Mouse (Mus musculus) ES-CJ7 (cell line): ENCODE data around the gene Rai14.

Experiments used
- DNase-seq: peaks from one replicate; pipeline ENCODE4 v3.0.0; 2011; ENCODE audit warnings: low read depth, low spot score

Gene Rai14

DNA sequence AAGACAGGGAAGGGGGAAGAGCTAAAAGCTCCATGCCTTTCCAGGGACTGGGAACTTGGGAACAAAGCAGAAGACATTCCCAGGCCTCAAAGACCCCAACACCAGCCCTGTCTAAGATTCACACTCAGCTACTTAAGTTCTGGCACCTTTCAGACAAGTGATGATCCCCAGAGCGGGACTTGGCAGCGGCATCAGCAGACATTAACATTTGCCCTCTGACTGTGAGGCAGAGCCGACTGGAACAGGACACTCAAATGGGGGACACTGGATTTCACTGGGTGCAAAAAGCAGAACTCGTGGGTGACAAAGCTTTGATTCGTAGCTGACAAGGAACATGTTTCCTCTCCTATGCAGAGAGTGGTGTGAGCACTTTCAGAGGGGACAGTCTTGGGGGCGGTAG, 98.4 kb downstream of the Rai14 start:
- DNase-seq, result no peak

DNA sequence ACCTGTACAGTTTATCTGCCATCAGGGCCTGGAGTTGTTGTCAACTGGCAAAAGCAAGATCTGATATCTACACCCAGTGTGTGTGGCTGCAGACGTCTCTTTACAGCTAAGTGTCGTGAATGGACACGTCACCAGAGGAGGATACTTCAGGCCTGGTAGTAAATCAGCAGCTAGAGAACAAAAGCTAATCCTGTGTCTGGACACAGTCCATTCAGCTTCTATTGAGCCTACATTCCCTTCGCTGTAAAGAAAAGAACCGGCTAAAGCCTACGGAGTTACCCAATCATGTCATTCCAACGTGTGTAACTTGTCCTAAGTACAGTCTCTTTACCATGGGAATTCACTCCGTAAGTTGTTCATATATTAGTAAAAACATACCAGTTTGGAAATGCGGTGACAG, 103.4 kb downstream of the Rai14 start:
- DNase-seq, result no peak

DNA sequence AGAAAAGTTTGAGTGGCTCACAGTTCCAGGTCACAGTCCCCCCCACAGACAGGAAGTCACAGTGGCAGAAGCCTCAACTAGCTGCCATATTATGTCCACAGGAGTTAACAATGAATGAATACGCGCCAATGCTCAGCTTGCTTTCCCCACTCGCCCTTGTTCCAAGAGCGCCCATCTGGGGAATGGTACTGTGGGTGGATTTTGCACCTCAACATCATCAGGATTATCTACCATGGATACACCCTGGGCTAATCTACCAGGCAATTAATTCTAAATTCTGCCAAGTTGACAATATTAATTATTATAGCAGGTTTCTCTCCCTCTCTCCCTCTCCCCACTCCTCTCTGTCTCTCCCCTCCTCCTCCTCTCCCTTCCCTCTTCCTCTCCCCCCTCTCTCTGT, 105.3 kb downstream of the Rai14 start:
- no peak for DNase-seq

DNA sequence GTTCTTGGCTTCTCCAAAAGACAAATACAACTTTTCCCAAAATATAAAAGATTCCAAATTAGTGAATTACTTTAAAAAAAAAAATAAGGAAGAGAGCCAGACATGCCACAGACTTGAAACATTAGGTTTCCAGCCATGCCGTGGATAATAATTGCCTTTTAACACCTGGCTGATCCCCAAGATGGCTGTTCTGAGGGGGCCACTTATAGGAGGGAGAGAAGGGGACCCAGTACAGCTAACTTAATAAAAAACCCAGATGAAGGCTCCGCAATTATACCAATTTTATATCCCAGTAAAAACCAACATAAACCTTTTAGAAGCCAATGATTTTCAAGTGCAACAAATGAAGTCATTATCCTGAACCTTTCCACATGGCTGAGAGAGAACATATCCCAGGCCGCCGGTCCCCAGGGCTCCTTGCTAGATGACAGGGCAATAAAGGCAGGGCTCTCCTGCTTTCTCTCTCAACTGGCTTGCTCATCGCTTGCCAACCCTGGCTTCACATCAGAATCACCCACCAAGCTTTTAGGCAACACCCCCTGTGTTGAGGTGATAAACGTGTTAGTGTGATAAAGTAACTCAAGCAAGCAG, 105.8 kb downstream of the Rai14 start:
- no peak for DNase-seq

DNA sequence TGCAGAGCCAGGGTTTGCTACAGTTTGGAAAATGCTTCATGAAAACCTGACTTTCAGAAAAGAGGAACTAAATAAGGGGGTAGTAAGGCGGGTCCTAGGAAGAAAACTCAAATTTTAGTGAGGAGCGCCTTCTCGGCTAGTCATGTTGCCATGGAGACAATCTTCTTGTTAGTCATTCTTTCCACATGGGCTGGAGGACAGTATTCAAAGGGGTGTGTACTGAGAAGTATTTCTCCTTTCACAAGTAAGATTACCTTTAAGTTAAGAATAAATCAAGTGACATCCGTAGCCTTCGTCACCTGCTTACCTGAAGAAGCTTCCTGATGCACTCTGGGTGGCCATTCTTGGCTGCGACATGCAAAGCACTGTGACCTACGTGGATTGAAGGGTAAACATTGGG, 115.0 kb downstream of the Rai14 start:
- DNase-seq, result no peak

DNA sequence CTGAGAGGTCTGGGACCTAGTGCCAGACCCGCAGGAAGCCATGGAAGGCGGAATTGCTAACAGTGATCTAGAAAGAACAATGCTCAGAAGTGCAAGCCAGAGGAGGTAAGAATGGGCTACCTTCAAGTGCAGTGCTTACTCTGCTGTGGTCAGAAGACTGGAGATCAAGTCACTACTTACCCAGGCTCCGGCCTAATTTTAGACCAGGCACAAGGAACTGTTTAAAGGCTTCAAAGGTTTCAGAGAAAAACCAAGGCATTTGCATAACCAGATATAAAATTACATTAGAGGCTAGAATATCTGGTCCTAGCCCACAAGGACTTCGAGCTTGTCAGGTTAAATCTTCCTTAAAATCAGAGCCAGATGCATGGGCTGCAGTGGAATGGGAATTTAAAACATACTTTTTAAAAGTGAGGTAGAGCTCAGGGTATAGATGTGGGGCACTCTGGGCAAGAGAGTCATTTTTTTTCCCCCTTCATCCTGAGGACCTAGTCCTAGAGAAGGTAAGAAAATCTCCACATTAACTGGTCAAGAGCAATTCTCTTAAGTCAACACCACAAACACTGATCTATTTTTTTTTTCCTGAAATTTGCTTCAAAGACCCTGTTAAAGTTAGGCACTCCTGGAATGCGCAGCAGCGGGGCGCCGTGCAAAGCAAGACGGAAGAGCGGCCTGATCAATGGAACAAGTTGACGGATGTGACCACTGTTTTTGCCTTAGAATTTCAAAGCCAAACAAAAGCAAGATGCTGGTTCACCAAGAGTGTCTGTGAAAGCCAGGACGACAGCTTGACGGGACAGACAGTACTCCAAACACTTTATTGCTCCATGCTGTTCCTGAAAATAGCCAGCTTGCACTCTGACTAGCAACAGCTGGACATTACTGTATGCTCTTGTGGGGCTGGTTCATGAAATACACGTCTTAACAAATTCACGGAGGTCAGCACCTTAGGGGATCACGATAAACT, 115.9 kb downstream of the Rai14 start:
- peak; percentile 30 for DNase-seq

DNA sequence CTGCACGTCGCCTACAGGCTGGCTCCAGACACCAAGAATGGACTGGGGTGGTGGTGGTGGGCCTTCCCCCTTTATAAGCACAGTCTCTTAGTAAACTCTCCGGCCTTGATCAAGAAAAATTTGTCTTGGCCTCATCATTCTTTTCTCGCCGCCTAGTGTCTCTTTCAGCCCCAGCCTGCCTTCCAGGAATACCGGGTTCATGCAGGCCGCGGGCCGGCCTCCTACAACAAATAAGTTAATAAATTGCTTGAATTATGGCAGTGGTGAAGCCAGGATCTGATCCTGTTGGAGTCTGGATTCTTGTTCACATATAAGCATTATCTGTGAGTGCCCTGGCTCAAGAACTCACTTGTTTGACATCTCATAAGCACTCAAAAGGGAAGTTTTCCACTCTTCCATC, 117.6 kb downstream of the Rai14 start:
- no peak for DNase-seq

DNA sequence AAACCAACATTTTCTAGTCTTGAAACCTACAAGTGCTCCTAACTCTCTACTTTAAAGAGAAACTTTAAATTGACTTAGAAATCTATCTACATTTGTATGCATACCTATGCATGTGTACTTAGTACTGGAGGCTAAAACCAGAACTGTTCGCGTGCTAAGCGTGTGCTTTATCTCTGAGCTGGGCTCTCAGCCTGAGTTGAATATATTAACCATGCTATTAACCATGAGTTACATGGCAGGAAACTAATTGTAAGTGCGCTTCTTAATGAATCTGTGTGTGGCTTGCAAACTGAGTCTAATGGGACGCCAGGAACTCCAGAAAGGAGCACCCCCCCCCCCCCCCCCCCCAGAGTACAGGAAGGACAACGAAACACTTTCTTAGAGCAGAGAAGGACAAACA, 119.0 kb downstream of the Rai14 start:
- DNase-seq, result no peak

DNA sequence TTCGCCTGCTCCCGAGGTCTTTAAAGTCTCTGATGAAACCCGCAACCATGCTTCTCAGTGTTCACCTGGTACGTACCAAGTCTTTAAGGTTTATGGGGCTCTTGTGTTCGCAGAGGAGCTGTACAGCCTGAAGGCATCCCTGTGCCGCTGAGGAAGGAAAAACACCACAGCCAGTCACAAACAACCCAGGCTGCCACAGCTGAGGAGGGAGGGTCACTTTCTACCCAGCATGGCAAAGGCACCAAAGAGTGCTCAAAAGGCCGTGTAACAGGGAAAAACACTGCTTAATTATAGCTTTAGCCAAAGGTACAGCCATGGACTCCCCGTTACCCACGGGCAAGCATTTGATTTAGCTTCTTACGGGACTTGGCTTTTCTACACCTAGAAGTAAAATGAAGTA, 119.5 kb downstream of the Rai14 start:
- no peak for DNase-seq

DNA sequence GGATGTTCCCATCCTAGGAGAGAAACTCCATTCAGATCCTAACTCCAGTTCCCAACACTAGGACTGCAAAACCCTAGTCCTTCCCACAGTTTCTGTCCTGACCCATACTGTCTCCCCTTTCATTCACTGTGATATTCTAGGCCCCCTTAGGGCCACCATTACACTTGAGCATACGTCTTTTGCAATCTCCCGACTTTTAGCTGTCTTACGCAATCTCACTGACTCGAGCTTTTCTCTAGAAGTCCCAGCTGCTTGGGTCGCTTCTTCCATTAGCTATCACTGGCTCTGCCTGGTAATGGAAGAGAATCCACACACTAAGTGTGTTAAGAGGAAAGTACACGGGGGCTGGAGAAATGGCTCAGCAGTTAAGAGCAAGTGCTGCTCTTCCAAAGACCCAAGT, 121.3 kb downstream of the Rai14 start:
- no peak for DNase-seq

DNA sequence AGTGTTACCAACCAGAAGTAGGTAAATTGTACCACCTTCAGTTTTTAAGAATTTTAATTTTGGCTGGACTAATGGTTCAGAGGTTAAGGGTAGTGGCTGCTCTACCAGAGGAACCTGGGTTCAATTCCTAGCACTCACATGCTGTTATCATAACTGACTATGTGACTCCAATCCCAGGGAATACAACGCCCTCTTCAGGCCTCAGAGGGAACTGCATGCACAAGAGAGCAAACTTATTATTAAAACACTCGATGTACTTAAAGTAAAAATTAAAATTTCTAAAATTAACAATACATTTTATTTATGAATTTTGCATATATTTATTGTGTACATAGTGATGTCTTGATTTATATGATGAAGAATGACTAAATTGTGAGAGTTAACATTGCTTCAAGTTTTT, 127.9 kb downstream of the Rai14 start:
- no peak for DNase-seq

DNA sequence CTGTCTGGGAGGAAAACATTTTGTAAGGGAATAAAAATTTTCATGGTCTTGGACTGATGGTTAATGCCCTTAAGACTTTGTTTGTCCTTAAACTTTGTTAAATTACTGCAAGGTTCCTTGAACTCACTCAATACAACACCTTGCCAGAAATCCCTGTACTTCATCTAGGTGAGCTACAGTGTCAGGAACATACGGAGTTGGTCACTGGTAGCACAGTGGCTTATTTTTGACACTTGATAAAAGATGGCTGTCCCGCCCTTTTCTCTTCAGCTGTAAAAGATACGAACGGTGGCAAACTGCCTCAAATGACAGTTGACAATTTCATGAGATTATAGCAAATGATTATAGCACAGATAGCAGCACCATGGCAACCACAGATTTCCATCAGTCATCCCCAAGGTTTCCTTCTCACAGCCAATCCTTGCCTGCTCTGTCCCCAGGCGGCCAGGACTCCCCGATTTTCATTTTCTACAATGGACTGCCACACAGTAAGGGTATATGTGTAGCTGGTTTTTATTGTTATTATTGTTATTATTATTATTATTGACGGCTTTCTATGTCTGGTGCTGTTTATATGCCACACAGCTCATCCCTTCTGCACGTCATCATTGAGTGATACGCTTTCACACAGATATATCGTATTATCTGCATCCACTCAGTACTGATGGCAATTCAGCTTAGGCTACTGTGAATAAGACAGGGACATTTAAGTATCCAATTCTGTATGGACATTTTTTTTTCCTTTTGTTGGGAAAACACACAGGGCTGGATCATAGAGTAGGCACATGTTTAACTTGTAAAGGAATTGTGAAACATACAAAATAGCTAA, 129.9 kb downstream of the Rai14 start:
- no peak for DNase-seq

DNA sequence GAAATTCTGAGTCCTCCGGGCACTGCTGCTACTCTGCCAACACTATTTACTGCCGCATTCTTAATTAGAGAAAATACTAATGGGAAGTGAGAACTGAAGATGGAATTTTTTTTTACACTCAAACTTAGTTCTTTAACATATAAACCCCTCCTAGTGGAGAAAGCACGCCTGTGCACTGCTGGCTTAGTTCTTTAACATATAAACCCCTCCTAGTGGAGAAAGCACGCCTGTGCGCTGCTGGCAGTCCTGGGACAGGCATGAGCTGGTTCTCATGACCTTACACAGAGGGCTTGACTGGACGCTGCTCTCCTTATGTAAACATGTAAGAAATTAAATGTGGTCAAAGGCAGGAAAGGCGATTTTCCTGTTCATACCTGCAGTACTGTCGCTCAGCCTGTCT, 131.0 kb downstream of the Rai14 start:
- DNase-seq, result peak; percentile 85

DNA sequence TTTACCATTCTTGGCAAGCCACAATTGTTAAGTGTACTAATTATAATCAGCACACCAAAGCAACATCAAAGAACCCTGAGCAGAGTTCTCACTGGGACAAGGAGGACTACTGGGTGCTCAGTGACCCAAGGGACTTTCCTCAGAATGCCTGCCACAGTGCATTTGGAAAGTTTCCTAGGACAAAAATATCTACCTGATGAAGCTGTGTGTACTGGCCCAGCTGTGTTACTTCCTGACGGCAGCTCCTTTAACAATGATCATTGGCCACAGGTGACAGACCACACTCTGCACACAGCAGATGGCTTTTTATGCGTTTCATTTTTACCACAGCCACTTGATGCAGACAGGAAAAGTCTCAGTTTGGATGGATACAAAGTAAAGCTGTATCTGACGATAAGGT, 135.3 kb downstream of the Rai14 start:
- no peak for DNase-seq

DNA sequence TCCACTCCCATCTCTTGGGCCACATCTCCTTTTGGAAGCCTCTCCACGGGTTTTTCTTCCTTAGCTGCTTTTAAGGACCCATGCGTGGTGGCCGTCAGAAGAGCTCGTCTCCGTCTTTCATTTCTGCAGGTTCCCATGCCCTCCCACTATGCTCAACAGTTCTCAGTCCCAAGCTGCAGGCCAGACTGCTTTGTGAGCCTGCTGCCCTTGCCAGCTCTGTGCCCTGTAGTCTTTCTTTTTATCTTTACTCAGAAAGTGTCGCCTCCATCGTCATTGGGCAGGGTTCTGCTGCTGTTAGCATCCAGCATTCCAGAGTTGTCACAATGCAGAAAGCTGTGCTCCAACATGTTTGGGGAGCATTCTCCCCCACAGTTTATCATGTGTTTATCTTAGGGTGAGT, 147.9 kb downstream of the Rai14 start:
- DNase-seq, result no peak

DNA sequence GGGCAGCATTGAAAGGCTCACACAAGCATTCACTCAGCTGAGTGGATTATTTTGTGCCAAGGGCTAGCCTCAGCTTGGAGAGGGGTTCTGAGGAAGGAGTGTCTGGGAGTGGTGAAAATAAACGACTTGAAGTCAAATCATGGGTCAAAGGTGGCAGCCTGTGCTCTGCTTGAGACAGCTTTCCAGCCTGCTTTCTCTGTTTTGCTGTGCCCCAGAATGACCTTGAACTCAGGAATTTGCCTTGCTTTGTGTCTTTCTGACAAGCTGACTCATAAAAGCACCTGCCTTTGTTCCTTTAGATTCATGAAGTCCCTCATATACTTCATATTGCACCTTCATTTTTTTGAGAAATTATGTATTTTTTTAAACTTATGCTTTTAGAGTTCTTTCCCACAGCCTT, 150.2 kb downstream of the Rai14 start:
- peak; percentile 32 for DNase-seq

DNA sequence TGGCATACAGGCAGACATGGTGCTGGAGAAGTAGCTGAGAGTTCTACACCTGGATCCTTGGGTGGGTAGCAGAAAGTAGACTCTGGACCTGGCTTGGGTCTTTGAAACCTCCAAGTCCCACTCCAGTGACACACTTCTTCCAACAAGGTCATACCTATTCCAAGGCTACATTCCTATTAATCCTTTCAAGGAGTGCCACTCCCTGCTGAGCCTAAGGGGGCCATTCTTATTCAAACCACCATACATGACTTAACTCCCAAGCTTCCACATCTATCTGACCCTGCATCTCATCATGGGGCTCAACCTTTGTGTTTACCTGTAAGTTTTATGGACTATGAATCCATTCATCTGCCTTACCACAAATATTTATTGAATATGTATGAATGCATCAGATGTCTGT, 152.1 kb downstream of the Rai14 start:
- DNase-seq, result peak; percentile 46

DNA sequence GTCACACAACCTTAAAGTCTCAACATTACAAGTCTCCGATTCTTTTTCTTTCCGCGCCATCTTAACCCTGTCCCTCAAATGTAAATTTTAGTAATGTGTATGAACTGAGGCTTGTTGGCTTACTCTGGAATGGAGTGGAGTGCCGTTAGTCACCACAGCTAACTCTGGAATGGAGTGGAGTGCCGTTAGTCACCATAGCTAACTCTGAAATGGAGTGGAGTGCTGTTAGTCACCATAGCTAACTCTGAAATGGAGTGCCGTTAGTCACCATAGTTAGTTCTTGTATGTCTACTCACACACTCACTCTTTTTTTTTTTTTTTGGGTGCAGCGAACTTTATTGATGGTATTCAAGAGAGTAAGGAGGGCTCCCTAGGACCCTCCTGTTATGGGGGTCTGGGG, 154.4 kb downstream of the Rai14 start:
- no peak for DNase-seq

DNA sequence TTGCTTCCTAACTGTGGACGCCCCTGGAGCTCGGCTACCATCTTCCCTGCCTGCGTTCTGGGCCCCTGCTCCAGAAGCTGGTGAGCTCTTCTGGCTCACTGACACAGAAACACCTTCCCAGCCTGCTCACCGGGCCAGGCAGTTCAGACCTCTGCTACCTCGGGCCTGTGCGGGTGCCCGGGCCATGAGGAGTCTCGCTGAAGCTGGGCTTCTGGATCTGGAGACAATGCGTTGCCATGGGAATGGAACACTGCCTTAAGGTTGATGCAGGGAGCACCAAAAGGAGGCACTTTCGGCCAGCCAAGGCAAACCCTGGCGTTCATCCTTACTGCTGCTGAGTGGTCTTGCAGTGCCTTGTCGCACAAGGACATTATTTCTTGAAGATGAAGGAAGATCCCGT, 156.0 kb downstream of the Rai14 start, which contains the start of gene Ttc23l:
Gene Ttc23l, minus strand, starts transcription at position 204 of the 400 bp plus-strand sequence.
- no peak for DNase-seq

DNA sequence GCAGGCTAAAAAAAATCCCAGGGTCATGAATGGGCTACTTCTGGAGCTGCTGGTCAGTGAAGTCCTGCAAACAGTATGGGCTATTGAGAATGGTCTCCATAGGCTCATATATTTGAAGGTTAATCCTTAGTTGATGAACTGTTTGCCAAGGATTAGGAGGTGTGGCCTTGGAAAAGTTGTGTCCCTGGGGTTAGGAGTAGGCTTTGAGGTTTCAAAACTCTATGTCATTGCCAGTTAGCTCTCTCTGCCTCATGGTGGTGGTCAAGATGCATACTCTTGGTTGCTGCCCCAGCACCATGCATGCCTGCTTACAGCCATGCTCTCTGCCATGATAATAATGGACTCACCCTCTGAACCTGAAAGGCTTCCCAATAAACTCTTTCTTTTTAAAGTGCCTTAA, 160.1 kb downstream of the Rai14 start:
- DNase-seq, result no peak

DNA sequence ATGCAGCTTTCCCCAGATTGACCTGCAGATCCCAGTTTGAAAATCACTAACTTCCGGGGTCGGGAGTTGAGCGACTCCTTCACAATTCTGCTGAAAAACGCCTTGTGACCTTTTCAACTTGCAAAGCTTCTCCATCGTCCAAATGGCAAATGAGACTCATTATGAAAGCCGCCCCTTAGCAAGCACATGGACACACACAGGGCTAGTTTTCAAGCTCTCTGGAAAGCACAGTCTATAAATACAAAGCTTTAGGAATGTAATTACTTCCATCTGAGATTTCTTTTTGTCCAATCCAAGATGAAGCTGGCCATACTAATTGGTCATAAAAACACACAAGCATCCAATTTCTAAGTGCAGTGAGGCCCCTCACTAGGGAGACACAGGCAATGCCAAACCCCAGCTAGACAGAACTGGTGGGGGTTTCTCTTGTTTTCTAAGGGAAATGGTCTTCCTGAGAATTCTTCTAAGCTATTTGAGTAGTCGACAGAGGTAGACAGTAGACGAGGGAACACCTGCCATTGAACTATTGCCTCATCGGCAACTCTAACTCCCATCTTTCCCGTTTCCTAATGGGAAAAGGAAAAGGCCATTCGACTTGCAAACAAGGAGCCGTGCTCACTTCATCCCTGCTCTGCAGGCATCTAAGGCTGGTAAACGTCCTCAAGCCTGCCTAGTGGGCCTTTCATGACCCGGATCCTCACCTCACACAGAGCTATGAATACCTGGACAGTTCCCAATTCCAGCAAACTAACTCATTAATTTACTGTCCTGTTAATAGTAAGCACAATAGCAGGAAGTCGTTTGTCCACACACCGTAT, 173.9 kb downstream of the Rai14 start:
- DNase-seq, result no peak
